Mouse (Mus musculus) kidney, adult 18-20 months (tissue): ENCODE results near the gene C1ra.
"Not testable (repeated sequence)": the region's sequence is repeated elsewhere in the genome, so short reads cannot be mapped to it uniquely, and the experiment has no call there.

Experiments
- DNase-seq: peaks from one replicate; pipeline ENCODE4 v3.0.0; 2021

C1ra gene

GRCm38 (mm10) chr6:124512355-124512836 is at the start of gene C1ra:
Gene C1ra (plus strand): TSS chr6:124512405.
- peak; percentile 79 for DNase-seq

DNA sequence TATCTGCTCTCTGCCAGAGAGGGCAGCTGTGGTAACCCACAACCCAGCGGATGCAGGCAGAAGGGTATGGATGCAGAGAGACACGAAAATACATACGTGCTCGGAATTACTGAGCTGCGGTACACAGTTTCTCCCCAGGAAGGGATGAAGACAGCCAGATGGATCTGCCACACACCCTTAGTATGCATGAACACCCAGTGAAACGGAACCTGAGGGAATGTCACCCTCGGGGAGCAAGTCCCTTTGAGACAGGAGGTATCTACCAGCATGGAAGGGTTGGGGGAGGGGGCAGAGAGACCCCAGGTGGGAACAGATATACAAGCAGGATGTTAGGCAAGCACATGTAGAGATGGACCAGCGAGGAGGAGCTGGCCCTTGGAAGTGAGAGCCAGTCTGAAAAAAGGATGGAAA is 48.3 kb upstream of the C1ra start:
- no peak for DNase-seq

DNA sequence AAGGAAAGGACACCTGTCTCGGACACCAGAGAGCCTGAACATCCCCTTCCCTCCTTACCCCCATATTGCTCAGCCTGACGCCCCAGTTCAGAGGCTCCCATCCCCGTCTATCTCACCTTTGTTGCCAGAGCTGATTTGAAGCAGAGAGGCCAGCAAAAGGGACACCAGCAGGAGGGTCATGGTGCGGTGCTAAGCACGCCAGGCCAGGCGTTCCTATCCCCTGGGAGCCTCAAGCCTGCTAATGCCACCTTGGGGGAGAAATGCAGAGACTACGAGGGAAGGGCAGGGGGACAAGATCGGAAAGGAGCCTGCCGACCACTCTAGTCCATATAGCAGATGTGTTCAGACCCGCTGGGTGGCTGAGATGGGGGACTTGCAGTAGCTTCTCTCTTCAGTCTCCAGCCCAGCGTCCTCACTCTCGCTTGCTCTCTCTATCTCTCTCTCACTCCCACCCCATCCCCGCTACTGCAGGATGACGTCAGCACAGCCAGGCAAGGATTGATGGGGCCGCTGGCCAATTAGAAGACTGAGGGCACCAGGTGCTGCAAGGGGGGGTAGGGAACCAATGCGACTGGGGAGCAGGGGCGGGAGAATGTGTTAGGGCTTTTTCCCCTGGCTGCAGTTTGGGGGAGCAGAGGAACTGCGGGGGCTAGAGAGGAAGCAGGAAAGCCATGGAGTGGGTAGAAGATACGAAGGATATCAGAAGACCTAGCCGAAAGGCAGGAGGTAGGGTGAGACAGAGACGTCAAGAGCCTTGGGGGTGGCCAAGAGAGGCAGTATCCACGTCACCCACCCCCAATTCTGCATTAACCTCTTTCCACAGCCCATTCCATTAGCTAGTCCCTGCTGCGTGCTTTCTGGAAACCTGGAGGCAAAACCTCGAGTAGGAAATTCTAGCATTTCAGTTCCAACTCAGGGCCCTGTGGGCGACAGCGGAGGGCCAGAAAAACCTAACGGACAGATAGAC is 47.6 kb upstream of the C1ra start, which contains the start of gene Clstn3:
Clstn3 (minus strand) TSS at position 490 of the 967 bp plus-strand sequence.
- peak; percentile 57 for DNase-seq

DNA sequence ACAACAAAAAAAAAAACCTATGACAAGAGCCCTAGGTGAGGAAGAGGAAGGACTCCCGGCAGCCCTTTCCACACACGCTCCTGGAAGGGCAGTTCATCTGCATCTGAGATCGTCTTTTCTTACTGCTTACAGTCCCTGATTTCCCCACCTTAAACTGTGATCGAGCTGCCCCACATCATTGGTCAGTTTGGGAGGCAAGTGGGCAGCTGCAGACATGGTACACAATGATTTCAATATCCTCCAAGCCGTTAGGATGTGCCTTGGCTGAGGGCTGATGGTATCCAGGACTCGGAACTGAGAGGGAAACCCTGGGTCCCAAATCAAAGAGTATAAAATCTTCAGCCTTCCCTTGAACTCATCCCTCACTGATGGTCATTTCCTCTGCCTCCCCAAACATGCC is 46.9 kb upstream of the C1ra start:
- no peak for DNase-seq

GRCm38 (mm10) chr6:124465729-124466128 is 46.5 kb upstream of the C1ra start:
- DNase-seq: no peak

GRCm38 (mm10) chr6:124471121-124471520 is 41.1 kb upstream of the C1ra start:
- no peak for DNase-seq

GRCm38 (mm10) chr6:124471783-124472638 is 40.2 kb upstream of the C1ra start:
- not testable (repeated sequence) for DNase-seq

DNA sequence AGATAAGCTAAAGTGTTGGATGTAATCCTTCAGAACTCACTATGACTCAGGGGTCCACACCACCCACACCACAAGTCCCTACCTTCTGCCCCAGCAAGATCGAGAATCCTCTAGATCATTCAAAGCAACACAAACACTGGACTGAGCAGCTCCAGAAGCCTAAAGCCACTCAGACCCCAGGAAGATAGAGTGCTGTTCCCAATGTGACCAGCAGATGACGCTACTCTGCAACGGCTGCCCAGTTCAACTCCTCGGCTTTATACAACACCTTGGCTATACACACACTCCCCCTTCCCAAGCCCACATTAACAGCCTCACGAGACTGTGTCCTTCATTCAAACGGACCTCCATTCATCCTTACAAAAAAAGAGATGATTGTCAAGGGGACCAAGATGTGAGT is 39.4 kb upstream of the C1ra start:
- DNase-seq: peak; percentile 72

- no peak for DNase-seq
Measured at GRCm38 (mm10) chr6:124474621-124475020, 37.6 kb upstream of the C1ra start.

DNA sequence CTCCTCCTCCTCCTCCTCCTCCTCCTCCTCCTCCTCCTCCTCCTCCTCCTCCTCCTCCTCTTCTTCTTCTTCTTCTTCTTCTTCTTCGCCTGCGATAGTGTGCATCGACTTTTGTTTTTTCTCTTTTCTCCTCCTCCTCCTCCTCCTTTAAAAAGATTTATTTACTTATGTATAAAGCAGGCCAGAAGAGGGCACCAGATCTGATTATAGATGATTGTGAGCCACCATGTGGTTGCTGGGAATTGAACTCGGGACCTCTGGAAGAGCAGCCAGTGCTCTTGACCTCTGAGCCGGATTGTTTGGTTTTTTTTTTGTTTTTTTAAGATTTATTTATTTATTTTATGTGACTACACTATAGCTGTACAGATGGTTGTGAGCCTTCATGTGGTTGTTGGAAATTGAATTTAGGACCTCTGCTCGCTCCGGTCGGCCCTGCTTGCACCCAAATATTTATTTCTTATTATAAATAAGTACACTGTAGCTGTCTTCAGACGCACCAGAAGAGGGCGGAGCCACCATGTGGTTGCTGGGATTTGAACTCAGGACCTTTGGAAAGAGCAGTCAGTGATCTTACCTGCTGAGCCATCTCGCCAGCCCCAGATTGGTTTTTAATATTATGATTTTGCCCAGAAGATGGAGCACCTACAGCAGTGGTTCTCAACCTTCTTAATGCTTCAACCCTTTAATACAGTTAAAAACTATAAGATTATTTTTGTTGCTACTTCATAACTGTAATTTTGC is 36.7 kb upstream of the C1ra start:
- not testable (repeated sequence) for DNase-seq

DNA sequence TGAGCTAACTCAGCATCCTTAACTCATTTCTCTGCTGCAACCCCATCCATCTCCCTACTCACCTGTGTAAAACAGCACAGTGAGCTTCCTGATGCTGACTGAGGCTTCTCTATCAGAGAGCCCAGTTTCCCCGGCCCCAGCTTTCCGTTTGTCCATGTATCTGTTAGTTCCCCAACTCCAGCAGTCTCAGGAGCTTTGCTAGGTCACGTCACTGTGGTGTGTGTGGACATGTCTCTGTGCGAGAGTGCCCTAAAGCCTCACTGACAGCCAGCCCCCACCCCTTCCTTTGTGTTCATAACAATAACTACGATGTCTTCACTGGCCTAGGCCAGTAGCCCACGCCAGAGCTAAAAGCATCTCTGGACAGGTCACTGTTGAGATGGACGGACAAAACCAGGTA is 36.0 kb upstream of the C1ra start:
- DNase-seq: no peak

GRCm38 (mm10) chr6:124476796-124477195 is 35.4 kb upstream of the C1ra start:
- no peak for DNase-seq

GRCm38 (mm10) chr6:124477221-124477655 is 35.0 kb upstream of the C1ra start:
- DNase-seq: no peak

- no peak for DNase-seq
Measured at GRCm38 (mm10) chr6:124477922-124478651, 34.1 kb upstream of the C1ra start.

DNA sequence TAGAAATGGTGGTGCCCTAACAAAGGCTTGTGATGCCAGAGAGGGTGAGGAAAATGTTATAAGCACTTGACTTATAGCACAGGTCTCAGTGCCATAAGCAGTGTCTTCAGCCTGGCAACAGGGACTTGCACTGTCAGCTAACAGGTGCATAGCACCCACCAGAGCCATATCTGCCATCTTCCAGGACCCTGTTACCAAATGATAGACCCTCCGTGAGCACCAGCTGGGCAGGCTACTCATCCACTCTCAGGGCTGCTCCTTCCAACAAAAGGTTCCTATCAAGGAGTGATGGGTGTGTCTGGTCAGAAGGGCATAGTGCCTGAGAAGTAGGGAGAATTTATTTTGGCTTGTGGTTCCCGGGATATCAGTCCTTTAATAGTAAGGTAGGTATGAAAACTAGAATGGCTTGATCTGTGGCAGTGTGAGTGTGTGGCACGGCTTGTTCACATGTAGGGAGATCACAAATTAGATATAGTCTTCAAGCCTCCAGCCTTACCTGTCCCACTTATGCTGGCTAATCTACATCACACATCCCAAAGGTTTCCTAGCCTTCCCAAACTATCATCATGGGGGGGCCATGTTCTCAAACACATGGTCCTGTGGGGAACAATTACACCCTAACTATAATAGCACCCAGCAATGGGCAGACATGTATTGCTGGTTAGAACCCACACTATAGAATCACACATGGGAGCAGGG is 33.2 kb upstream of the C1ra start:
- DNase-seq: no peak

GRCm38 (mm10) chr6:124479573-124479930 is 32.7 kb upstream of the C1ra start:
- DNase-seq: no peak

DNA sequence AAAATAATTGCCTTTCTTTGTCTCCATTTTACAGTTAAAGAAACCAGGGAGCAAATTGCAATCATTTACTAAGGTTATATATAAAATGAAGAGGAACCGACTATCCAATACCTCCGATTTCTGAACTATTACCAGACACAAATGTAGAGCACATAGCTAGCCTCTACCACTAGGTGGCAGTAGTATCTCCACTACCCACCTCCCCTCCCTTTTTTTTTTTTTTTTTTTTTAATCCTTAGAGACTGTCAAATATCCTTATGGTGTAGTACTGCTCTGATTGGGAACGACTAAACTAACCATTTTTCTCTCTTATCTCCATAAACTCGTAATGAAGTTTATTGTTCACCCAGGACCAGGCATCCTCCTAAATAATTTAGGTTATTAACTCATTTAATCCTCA is 31.9 kb upstream of the C1ra start:
- DNase-seq: no peak

- DNase-seq: peak; percentile 82
Measured at GRCm38 (mm10) chr6:124481571-124481970, 30.6 kb upstream of the C1ra start.

- not testable (repeated sequence) for DNase-seq
Measured at GRCm38 (mm10) chr6:124483831-124484230, 28.4 kb upstream of the C1ra start.

- DNase-seq: peak; percentile 14
Measured at GRCm38 (mm10) chr6:124484851-124485250, 27.4 kb upstream of the C1ra start.
